Mouse (Mus musculus) cerebellum, adult 11 months (tissue): ENCODE measurements at regions not wholly inside any gene's neighbourhood (a gene's known extent, or its start where the extent isn't known, plus 50 kb on each side); places are given as distances from the start of the nearest gene placed in this dataset.

ENCODE experiments used
- DNase-seq: peaks from one replicate; pipeline ENCODE4 v3.0.0; 2022

- DNase-seq, result no peak
Observed at GRCm38 (mm10) chr9:49946857-49947256, 148.1 kb upstream of the Ncam1 start.

GRCm38 (mm10) chr9:49935555-49936376 lies 137.0 kb upstream of the Ncam1 start:
- no peak for DNase-seq

GRCm38 (mm10) chr9:49928041-49928656 lies 129.4 kb upstream of the Ncam1 start:
- DNase-seq, result no peak

GRCm38 (mm10) chr9:49927281-49927680 lies 128.6 kb upstream of the Ncam1 start:
- no peak for DNase-seq

GRCm38 (mm10) chr9:49925796-49926195 lies 127.1 kb upstream of the Ncam1 start:
- no peak for DNase-seq

GRCm38 (mm10) chr9:49923981-49924501 lies 125.3 kb upstream of the Ncam1 start:
- DNase-seq, result no peak

GRCm38 (mm10) chr9:49922770-49923169 lies 124.0 kb upstream of the Ncam1 start:
- no peak for DNase-seq

GRCm38 (mm10) chr9:49922162-49922561 lies 123.4 kb upstream of the Ncam1 start:
- DNase-seq, result no peak

GRCm38 (mm10) chr9:49921306-49921705 lies 122.6 kb upstream of the Ncam1 start:
- DNase-seq, result no peak

- DNase-seq, result peak; percentile 15
Observed at GRCm38 (mm10) chr9:49915046-49915719, 116.5 kb upstream of the Ncam1 start.

- no peak for DNase-seq
Observed at GRCm38 (mm10) chr9:49913677-49914076, 115.0 kb upstream of the Ncam1 start.

GRCm38 (mm10) chr9:49912306-49912705 lies 113.6 kb upstream of the Ncam1 start:
- DNase-seq, result no peak

- DNase-seq, result no peak
Observed at GRCm38 (mm10) chr9:49906306-49906705, 107.6 kb upstream of the Ncam1 start.

GRCm38 (mm10) chr9:49905703-49906102 lies 107.0 kb upstream of the Ncam1 start:
- no peak for DNase-seq

- no peak for DNase-seq
Observed at GRCm38 (mm10) chr9:49898947-49899346, 100.2 kb upstream of the Ncam1 start.

GRCm38 (mm10) chr9:49884516-49885343 lies 86.0 kb upstream of the Ncam1 start:
- peak; percentile 40 for DNase-seq

- DNase-seq, result no peak
Observed at GRCm38 (mm10) chr9:49879361-49880128, 80.8 kb upstream of the Ncam1 start.

GRCm38 (mm10) chr9:49874881-49875280 lies 76.2 kb upstream of the Ncam1 start:
- DNase-seq, result no peak

- DNase-seq, result peak; percentile 55
Observed at GRCm38 (mm10) chr9:49873550-49873949, 74.8 kb upstream of the Ncam1 start.

GRCm38 (mm10) chr9:49851522-49851921 lies 52.8 kb upstream of the Ncam1 start:
- DNase-seq, result no peak

- DNase-seq, result no peak
Observed at GRCm38 (mm10) chr9:49849442-49849841, 50.7 kb upstream of the Ncam1 start.

- no peak for DNase-seq
Observed at GRCm38 (mm10) chr9:49848943-49849342, 50.2 kb upstream of the Ncam1 start.
